Mouse (Mus musculus) CH12.LX (cell line): ENCODE data around the gene Fgfr2. TPM values are rescaled to one million over a fixed set of nuclear protein-coding genes. Genes with fewer than 3 reads are reported as not detected.

Experiments
- DNase-seq: peaks from one replicate; pipeline ENCODE4 v3.0.0-alpha.2; 2013; ENCODE audit errors: extremely low read depth
- H3K27ac ChIP-seq: 2 replicates; pipeline ENCODE4 v1.5.1; 2012; ENCODE audit warnings: low read depth, mild to moderate bottlenecking, control low read depth, moderate library complexity; ENCODE audit not compliant: insufficient read depth
- H3K27me3 ChIP-seq: replicated peaks from 2 replicates; pipeline ENCODE3; 2012; ENCODE audit warnings: inconsistent platforms
- H3K36me3 ChIP-seq, 2 experiments: replicated peaks in 1 of 2; 2 replicates each; pipeline versions ENCODE3 to v1.6.1; 2012; ENCODE audit warnings: inconsistent platforms in 1 of 2, low read length in 1 of 2, mild to moderate bottlenecking in 1 of 2, mixed read lengths in 1 of 2, moderate library complexity in 1 of 2; ENCODE audit not compliant: control insufficient read depth in 1 of 2, insufficient read depth in 1 of 2
- H3K4me1 ChIP-seq, 2 experiments: 2 replicates each; pipeline ENCODE4 v1.6.1; 2012; ENCODE audit warnings: inconsistent platforms in 1 of 2, moderate library complexity in 1 of 2; ENCODE audit not compliant: insufficient read depth in 2 of 2, control insufficient read depth in 1 of 2
- H3K4me2 ChIP-seq: 2 replicates; pipeline ENCODE4 v1.6.1; 2012; ENCODE audit warnings: low read depth, mild to moderate bottlenecking, control low read depth; ENCODE audit not compliant: poor library complexity, insufficient read depth, severe bottlenecking
- H3K4me3 ChIP-seq, 3 experiments: fragments of 150-350 bp in 1 of 3; sonication (generic) in 1 of 3; replicated peaks in 1 of 3; 2 replicates each; pipeline versions ENCODE3 to v1.5.1; 2011 to 2012; ENCODE audit warnings: low read depth in 2 of 3, low read length in 2 of 3, mild to moderate bottlenecking in 2 of 3, moderate library complexity in 2 of 3, control low read depth in 1 of 3, improper control_type of control experiment in 1 of 3, inconsistent platforms in 1 of 3, mixed read lengths in 1 of 3; ENCODE audit not compliant: poor library complexity in 1 of 3
- H3K79me2 ChIP-seq: replicated peaks from 2 replicates; pipeline ENCODE4 v1.6.1; 2012; ENCODE audit warnings: mild to moderate bottlenecking, moderate library complexity; ENCODE audit not compliant: control insufficient read depth, poor library complexity, insufficient read depth, severe bottlenecking; ENCODE audit errors: extremely low read depth
- H3K9ac ChIP-seq: 2 replicates; pipeline ENCODE4 v1.6.1; 2012; ENCODE audit warnings: low read depth, mild to moderate bottlenecking, control low read depth, moderate library complexity; ENCODE audit not compliant: insufficient read depth
- H3K9me3 ChIP-seq: replicated peaks from 2 replicates; pipeline ENCODE3; 2012; ENCODE audit warnings: low read length, inconsistent platforms, mixed read lengths
- CTCF ChIP-seq, 2 experiments: IDR thresholded peaks in 1 of 2; conservative IDR thresholded peaks in 1 of 2; 2 replicates each; pipeline ENCODE4 v1.5.1; 2011 to 2012; ENCODE audit warnings: low read depth in 2 of 2, low read length in 2 of 2, improper control_type of control experiment in 1 of 2, inconsistent platforms in 1 of 2, mild to moderate bottlenecking in 1 of 2, moderate library complexity in 1 of 2
- EP300 ChIP-seq: IDR thresholded peaks from 2 replicates; pipeline ENCODE4 v1.6.1; 2011; ENCODE audit warnings: low read length, improper control_type of control experiment
- ETS1 ChIP-seq: conservative IDR thresholded peaks from 2 replicates; pipeline ENCODE4 v1.6.1; 2012; ENCODE audit warnings: low read depth, mild to moderate bottlenecking, inconsistent platforms, low read length, improper control_type of control experiment, moderate library complexity
- HCFC1 ChIP-seq: IDR thresholded peaks from 2 replicates; pipeline ENCODE4 v1.6.1; 2012; ENCODE audit warnings: low read depth, mild to moderate bottlenecking, inconsistent platforms, low read length, improper control_type of control experiment
- JUND ChIP-seq: conservative IDR thresholded peaks from 2 replicates; pipeline ENCODE4 v1.6.1; 2011; ENCODE audit warnings: low read depth, low read length, improper control_type of control experiment
- MAFK ChIP-seq: IDR thresholded peaks from 2 replicates; pipeline ENCODE4 v1.6.1; 2011; ENCODE audit warnings: low read length, improper control_type of control experiment; ENCODE audit not compliant: insufficient replicate concordance
- MAX ChIP-seq: IDR thresholded peaks from 2 replicates; pipeline ENCODE4 v1.6.1; 2011; ENCODE audit warnings: low read length, improper control_type of control experiment
- MXI1 ChIP-seq: IDR thresholded peaks from 2 replicates; pipeline ENCODE4 v1.6.1; 2011; ENCODE audit warnings: mild to moderate bottlenecking, low read depth, low read length, improper control_type of control experiment
- MYC ChIP-seq: IDR thresholded peaks from 2 replicates; pipeline ENCODE4 v1.6.1; 2011; ENCODE audit warnings: low read depth, mild to moderate bottlenecking, improper control_type of control experiment, low read length
- POLR2A ChIP-seq: IDR thresholded peaks from 2 replicates; pipeline ENCODE4 v1.6.1; 2011; ENCODE audit warnings: low read depth, mild to moderate bottlenecking, improper control_type of control experiment, low read length
- POLR2AphosphoS2 ChIP-seq: IDR thresholded peaks from 2 replicates; pipeline ENCODE4 v1.6.1; 2011; ENCODE audit warnings: low read depth, low read length, improper control_type of control experiment
- RAD21 ChIP-seq: IDR thresholded peaks from 2 replicates; pipeline ENCODE4 v1.6.1; 2011; ENCODE audit warnings: low read depth, mild to moderate bottlenecking, low read length, improper control_type of control experiment, moderate library complexity
- RCOR1 ChIP-seq: conservative IDR thresholded peaks from 2 replicates; pipeline ENCODE4 v1.6.1; 2012; ENCODE audit warnings: low read depth, mild to moderate bottlenecking, inconsistent platforms, low read length, improper control_type of control experiment
- SIN3A ChIP-seq: IDR thresholded peaks from 2 replicates; pipeline ENCODE4 v1.6.1; 2012; ENCODE audit warnings: low read length, improper control_type of control experiment, inconsistent platforms
- SMC3 ChIP-seq: IDR thresholded peaks from 2 replicates; pipeline ENCODE4 v1.6.1; 2011; ENCODE audit warnings: low read depth, low read length, improper control_type of control experiment
- TBP ChIP-seq: conservative IDR thresholded peaks from 2 replicates; pipeline ENCODE4 v1.6.1; 2011; ENCODE audit warnings: low read depth, low read length, improper control_type of control experiment
- TCF12 ChIP-seq: IDR thresholded peaks from 2 replicates; pipeline ENCODE4 v1.6.1; 2014; ENCODE audit warnings: low read depth, mild to moderate bottlenecking, inconsistent platforms, low read length, improper control_type of control experiment
- UBTF ChIP-seq: IDR thresholded peaks from 2 replicates; pipeline ENCODE4 v1.6.1; 2012; ENCODE audit warnings: low read depth, mild to moderate bottlenecking, inconsistent platforms, low read length, improper control_type of control experiment, moderate library complexity
- USF1 ChIP-seq: IDR thresholded peaks from 2 replicates; pipeline ENCODE4 v1.6.1; 2014; ENCODE audit warnings: low read depth, mild to moderate bottlenecking, inconsistent platforms, low read length, improper control_type of control experiment
- ZC3H11A ChIP-seq: IDR thresholded peaks from 2 replicates; pipeline ENCODE4 v1.6.1; 2012; ENCODE audit warnings: low read depth, mild to moderate bottlenecking, inconsistent platforms, low read length, improper control_type of control experiment
- ZKSCAN1 ChIP-seq: IDR thresholded peaks from 2 replicates; pipeline ENCODE4 v1.6.1; 2012; ENCODE audit warnings: low read depth, inconsistent platforms, low read length, improper control_type of control experiment, borderline replicate concordance
- ZNF384 ChIP-seq: IDR thresholded peaks from 2 replicates; pipeline ENCODE4 v1.6.1; 2012; ENCODE audit warnings: low read depth, low read length, improper control_type of control experiment, inconsistent platforms
- dilution Hi-C: fragments of 300-500 bp; cut with MboI; formaldehyde crosslinking; loops from 2 replicates; pipeline ENCODE4 v1.14.3; 2020; ENCODE audit warnings: low sequenced_read_pairs; ENCODE audit not compliant: extremely low pct_unique_long_range_greater_than_20kb, extremely low pct_ligation_motif_present
- in situ Hi-C: fragments of 300-500 bp; cut with MboI; formaldehyde crosslinking; loops from 3 replicates; pipeline ENCODE4 v1.14.3; 2019; ENCODE audit warnings: low sequenced_read_pairs, low pct_ligation_motif_present, low pct_unique_long_range_greater_than_20kb, mixed read lengths
- polyA plus RNA-seq: library from polyadenylated mRNA; unstranded; fragments of >175 nt; gene quantifications from 2 replicates; pipeline ENCODE4 v1.2.1, GENCODE M21; 2012; ENCODE audit warnings: low read depth; ENCODE audit not compliant: insufficient read length
- total RNA-seq, 2 experiments: library from RNA; depleted of rRNA; stranded (reverse); fragments of 300-350 nt in 1 of 2; fragments of >200 nt in 1 of 2; gene quantifications; 2 replicates each; pipeline ENCODE4 v1.2.3; 2012 to 2014

Fgfr2 gene
- total and polyA plus RNA-seq, 3 experiments = not detected

GRCm38 (mm10) chr7:132641606-132642005 lies 481.5 kb downstream of the Fgfr2 start:
- no peak for TF ChIP-seq ETS1
- no peak for TF ChIP-seq RCOR1
- TF ChIP-seq TCF12 = no peak
- TF ChIP-seq POLR2A = no peak
- no peak overlapping the region for H3K4me3 ChIP-seq
- no peak for DNase-seq
- dilution Hi-C loops (no loop called here), in situ Hi-C loops (no loop called here)
- no peaks in the 10 kb centered on the region for H3K27me3 ChIP-seq
- H3K9ac ChIP-seq = no peak overlapping the region
- no peak overlapping the region for H3K4me2 ChIP-seq
- H3K9me3 ChIP-seq = no peaks in the 10 kb centered on the region
- peaks cover 0 to 11% of the 10 kb centered on the region in 2 experiments; a peak in 2 of 4 replicates for H3K4me1 ChIP-seq
- H3K36me3 ChIP-seq = peaks cover 0 to 26% of the 10 kb centered on the region in 2 experiments
- no peak overlapping the region for H3K27ac ChIP-seq
- no peaks in the 10 kb centered on the region for H3K79me2 ChIP-seq

- H3K9me3 ChIP-seq = no peaks in the 10 kb centered on the region
- H3K27ac ChIP-seq = no peak overlapping the region
- TF ChIP-seq UBTF = no peak
- no peak for TF ChIP-seq JUND
- no peak for TF ChIP-seq MAFK
- TF ChIP-seq TCF12 = no peak
- no peak for TF ChIP-seq SIN3A
- TF ChIP-seq ZKSCAN1 = no peak
- TF ChIP-seq POLR2AphosphoS2 = no peak
- no peak for TF ChIP-seq HCFC1
- TF ChIP-seq TBP = no peak
- no peak for TF ChIP-seq MXI1
- no peak for TF ChIP-seq ZNF384
- H3K36me3 ChIP-seq = peaks cover 0 to 26% of the 10 kb centered on the region in 2 experiments
- peaks cover 0 to 11% of the 10 kb centered on the region in 2 experiments; a peak in 2 of 4 replicates for H3K4me1 ChIP-seq
- no peak overlapping the region for H3K9ac ChIP-seq
- H3K4me3 ChIP-seq = no peak overlapping the region
- no peaks in the 10 kb centered on the region for H3K27me3 ChIP-seq
- dilution Hi-C loops (no loop called here), in situ Hi-C loops (no loop called here)
- no peak overlapping the region for H3K4me2 ChIP-seq
- DNase-seq = no peak
- no peaks in the 10 kb centered on the region for H3K79me2 ChIP-seq
These were observed 482.2 kb downstream of the Fgfr2 start for GRCm38 (mm10) chr7:132640946-132641345.

GRCm38 (mm10) chr7:132638446-132639087 lies 484.6 kb downstream of the Fgfr2 start:
- DNase-seq = peak; percentile 69
- Histone ChIP-seq H3K4me3 (no peak overlapping the region), H3K36me3 (peaks cover 0 to 33% of the 10 kb centered on the region in 2 experiments), H3K79me2 (no peaks in the 10 kb centered on the region), H3K4me1 (peaks cover 0 to 11% of the 10 kb centered on the region in 2 experiments; a peak in 2 of 4 replicates), H3K9ac (no peak overlapping the region), H3K27me3 (no peaks in the 10 kb centered on the region), H3K27ac (no peak overlapping the region), H3K9me3 (no peaks in the 10 kb centered on the region), H3K4me2 (no peak overlapping the region)
- in situ Hi-C loops (no loop called here), dilution Hi-C loops (no loop called here)
- TF ChIP-seq CTCF (conservative IDR thresholded peaks at IDR 0.05 in 1 of 2, IDR thresholded peaks at IDR 0.05 in 1 of 2; ENCODE audit: low read depth in 2 of 2, low read length in 2 of 2) (peak in 1 of 2 experiments; percentile 82; a peak in 3 of 4 replicates), MYC (no peak), RAD21 (peak; percentile 81), ZC3H11A (no peak), SMC3 (peak; percentile 78), EP300 (no peak), MAX (no peak), SIN3A (no peak), TBP (no peak), UBTF (no peak), JUND (no peak), USF1 (no peak)
